Mouse (Mus musculus) stomach, embryonic 16.5 days (tissue): ENCODE measurements around the gene Ephb1. TPM values are rescaled to one million over a fixed set of nuclear protein-coding genes. Genes with fewer than 3 reads are reported as not detected.

Experiments
- ATAC-seq: fragments of 200-750 bp; cut with Nextera tagmentation; 2 replicates; pipeline ENCODE4 v1.8.0; 2017; ENCODE audit warnings: moderate number of reproducible peaks, moderate TSS enrichment; ENCODE audit not compliant: insufficient read depth, low FRiP score
- H3K27ac ChIP-seq: fragments of 300-500 bp; sonication (generic); 2 replicates; pipeline ENCODE4 v1.5.1; 2014; ENCODE audit warnings: low read length
- H3K27me3 ChIP-seq: fragments of 300-500 bp; sonication (generic); 2 replicates; pipeline ENCODE4 v1.6.1; 2014; ENCODE audit warnings: low read length, control low read depth, mixed read lengths; ENCODE audit not compliant: control insufficient read depth, insufficient read depth
- H3K36me3 ChIP-seq: fragments of 300-500 bp; sonication (generic); 2 replicates; pipeline ENCODE4 v1.6.1; 2014; ENCODE audit warnings: low read length; ENCODE audit not compliant: control insufficient read depth, insufficient read depth
- H3K4me1 ChIP-seq: fragments of 300-500 bp; sonication (generic); 2 replicates; pipeline ENCODE4 v1.6.1; 2014; ENCODE audit warnings: low read length, control low read depth, mixed read lengths; ENCODE audit not compliant: control insufficient read depth, insufficient read depth
- H3K4me2 ChIP-seq: fragments of 300-500 bp; sonication (generic); 2 replicates; pipeline ENCODE4 v1.6.1; 2014; ENCODE audit warnings: low read depth, low read length, mixed read lengths
- H3K4me3 ChIP-seq: fragments of 300-500 bp; sonication (generic); replicated peaks from 2 replicates; pipeline ENCODE4 v1.5.1; 2014; ENCODE audit warnings: mild to moderate bottlenecking, low read length
- H3K9ac ChIP-seq: fragments of 300-500 bp; sonication (generic); 2 replicates; pipeline ENCODE4 v1.6.1; 2014; ENCODE audit warnings: low read length
- H3K9me3 ChIP-seq: fragments of 300-500 bp; sonication (generic); replicated peaks from 2 replicates; pipeline ENCODE4 v1.6.1; 2016; ENCODE audit warnings: low read length, control low read depth; ENCODE audit not compliant: control insufficient read depth
- WGBS: fragments of 180-500 bp; shearing (Covaris S2); extraction: QIAGEN DNeasy Blood & Tissue Kit; methylation state at CpG from one replicate; pipeline ENCODE4 v1.1.7; 2014; 5-methylcytosine and 5-hydroxymethylcytosine counted together
- polyA plus RNA-seq: library from polyadenylated mRNA; unstranded; fragments of >200 nt; fragmentation: Nextera tagmentation; extraction: Ambion mirVana; gene quantifications from 2 replicates; pipeline ENCODE4 v1.2.1, GENCODE M21; 2015

Ephb1 gene
- 3.6 TPM in 2 replicates for polyA plus RNA-seq

- Histone ChIP-seq H3K9me3 (no peaks in the 10 kb centered on the region), H3K4me2 (peak within 1 kb of the TSS; percentile 93), H3K9ac (peak within 1 kb of the TSS; percentile 71), H3K27ac (no peak within 1 kb of the TSS), H3K4me1 (peaks cover 5% of the 10 kb centered on the region; the same call in 1 of the 2 replicates), H3K27me3 (peaks cover 63% of the 10 kb centered on the region), H3K36me3 (no peaks in the 10 kb centered on the region), H3K4me3 (peak within 1 kb of the TSS; percentile 62)
- peak; percentile 93 for ATAC-seq
- 2% methylated on average over 22 of the region's 22 CpGs for WGBS
Observed at GRCm38 (mm10) chr9:102354561-102354973, at the start of gene Ephb1. Gene Ephb1 (minus strand): TSS chr9:102354693.

DNA sequence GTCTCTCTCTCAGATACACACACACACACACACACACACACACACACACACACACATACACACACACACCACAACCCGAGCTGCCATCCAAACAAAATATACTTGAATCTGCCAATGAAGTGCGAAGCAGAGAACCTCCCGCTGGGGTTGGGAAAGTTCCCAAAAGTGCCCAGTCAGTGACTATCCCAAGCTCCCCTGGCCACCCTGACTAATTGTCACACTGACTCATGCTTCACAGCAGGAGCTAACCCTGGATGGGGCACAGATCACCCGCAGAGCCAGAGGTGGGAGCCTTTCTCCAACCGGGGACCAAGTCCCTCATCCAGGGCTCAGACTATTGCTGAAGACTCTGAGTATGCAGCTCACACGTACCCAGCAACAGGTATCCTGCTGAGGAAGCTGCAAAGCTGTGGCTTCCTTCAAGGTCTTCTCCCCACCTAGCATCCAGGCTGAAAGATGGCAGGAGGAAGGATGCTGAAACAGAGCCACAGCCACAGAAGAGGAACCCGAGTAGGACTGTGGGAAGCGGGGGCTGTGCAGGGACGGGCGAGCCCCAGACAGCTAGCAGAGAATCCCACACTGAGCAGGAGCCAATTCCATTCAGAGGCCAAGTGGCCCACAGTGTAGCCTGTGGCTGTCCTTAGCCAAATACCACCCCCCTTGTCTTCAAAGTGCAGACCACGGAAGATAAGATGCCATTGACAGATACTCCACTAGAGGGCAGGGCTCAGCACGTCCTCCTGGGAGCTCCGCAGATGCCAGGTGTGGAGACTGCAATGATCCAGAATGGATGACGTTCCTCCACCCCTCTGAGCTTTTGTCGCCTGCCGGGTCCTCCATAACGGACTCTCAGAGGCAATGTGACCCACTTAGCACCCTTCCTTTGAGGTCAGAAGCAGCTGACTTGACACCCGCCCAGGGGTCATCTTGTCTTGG lies 48.9 kb upstream of the Ephb1 start:
- peak; percentile 40; the same call in 1 of the 2 replicates for ATAC-seq
- Histone ChIP-seq H3K27ac (no peak overlapping the region), H3K4me2 (no peak overlapping the region), H3K9ac (no peak overlapping the region), H3K36me3 (no peaks in the 10 kb centered on the region), H3K4me3 (no peak overlapping the region), H3K27me3 (no peaks in the 10 kb centered on the region), H3K9me3 (no peaks in the 10 kb centered on the region), H3K4me1 (no peaks in the 10 kb centered on the region)
- WGBS = 24% methylated on average over 18 of the region's 18 CpGs

DNA sequence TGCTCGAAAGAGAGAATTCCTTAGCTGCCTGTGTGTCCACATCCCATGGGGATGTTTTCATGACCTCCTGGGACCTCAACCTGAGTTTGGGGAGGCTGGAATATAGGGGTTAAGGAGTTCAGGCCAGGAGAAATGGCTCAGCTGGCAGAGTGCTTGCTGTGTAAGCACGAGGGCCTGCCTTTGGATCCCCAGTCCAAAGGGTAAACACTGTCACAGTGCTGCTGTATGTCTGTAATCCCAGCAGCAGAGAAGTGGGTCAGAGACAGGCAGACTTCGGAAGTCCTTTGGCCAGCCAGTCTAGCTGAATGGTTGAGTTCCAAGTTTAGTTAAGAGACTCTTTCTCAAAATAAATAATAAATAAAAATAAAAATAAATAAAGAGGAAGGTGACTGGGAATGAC lies 48.2 kb upstream of the Ephb1 start:
- 31% methylated on average over 3 of the region's 3 CpGs for WGBS
- no peak for ATAC-seq
- Histone ChIP-seq H3K9ac (no peak overlapping the region), H3K27ac (no peak overlapping the region), H3K4me2 (no peak overlapping the region), H3K36me3 (no peaks in the 10 kb centered on the region), H3K4me1 (no peaks in the 10 kb centered on the region), H3K4me3 (no peak overlapping the region), H3K9me3 (no peaks in the 10 kb centered on the region), H3K27me3 (no peaks in the 10 kb centered on the region)

GRCm38 (mm10) chr9:102388266-102388665 lies 33.8 kb upstream of the Ephb1 start:
- 43% methylated on average over 8 of the region's 8 CpGs for WGBS
- Histone ChIP-seq H3K4me2 (no peak overlapping the region), H3K4me3 (no peak overlapping the region), H3K36me3 (no peaks in the 10 kb centered on the region), H3K27me3 (no peaks in the 10 kb centered on the region), H3K9ac (no peak overlapping the region), H3K4me1 (no peaks in the 10 kb centered on the region), H3K9me3 (no peaks in the 10 kb centered on the region), H3K27ac (no peak overlapping the region)
- no peak for ATAC-seq

DNA sequence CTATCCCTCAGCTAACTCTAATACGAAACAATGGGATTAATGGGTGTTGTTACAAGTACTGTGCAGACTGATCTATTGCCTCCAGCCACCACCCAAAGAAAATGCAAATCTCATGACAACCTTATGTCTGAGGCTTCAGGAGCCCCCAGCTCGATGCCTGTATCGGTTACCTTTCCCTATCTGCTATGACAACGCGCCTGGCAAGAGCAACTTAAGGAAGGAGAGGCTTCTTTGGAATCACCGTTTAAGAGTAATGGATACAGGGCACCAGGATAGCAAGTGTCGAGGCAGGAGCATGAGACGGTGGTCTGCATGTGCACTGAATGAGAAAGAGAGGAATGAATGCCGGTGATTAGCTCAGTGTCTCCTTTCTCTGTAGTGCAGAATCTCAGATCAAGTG lies 32.3 kb upstream of the Ephb1 start:
- 91% methylated on average over 9 of the region's 9 CpGs for WGBS
- Histone ChIP-seq H3K9me3 (no peaks in the 10 kb centered on the region), H3K9ac (no peak overlapping the region), H3K4me1 (no peaks in the 10 kb centered on the region), H3K4me3 (no peak overlapping the region), H3K27ac (no peak overlapping the region), H3K36me3 (no peaks in the 10 kb centered on the region), H3K4me2 (no peak overlapping the region), H3K27me3 (no peaks in the 10 kb centered on the region)
- ATAC-seq = no peak

DNA sequence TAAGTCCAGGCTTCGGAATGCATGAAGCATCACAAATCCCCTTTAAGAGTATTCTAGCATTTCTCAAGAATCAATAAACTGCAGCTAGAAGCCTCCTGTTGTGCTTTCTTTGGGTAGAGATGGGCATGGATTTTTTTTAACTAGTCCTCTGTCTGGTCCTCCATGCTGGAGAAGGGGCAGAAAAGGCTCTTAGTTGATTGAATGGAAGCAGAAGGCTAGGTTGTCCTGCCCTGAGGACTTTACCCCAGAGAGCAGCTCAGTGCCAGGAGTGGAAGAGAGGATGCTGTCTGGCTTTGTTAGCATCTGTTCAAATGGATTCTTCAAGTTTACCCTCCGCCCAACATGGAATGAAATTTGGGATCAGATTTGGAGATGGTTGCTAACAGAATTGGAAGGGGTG lies 25.7 kb upstream of the Ephb1 start:
- no peak overlapping the region for H3K4me3 ChIP-seq
- ATAC-seq = no peak
- no peak overlapping the region for H3K27ac ChIP-seq
- H3K4me1 ChIP-seq = no peaks in the 10 kb centered on the region
- no peaks in the 10 kb centered on the region for H3K27me3 ChIP-seq
- no peak overlapping the region for H3K9ac ChIP-seq
- 89% methylated on average over 2 of the region's 2 CpGs for whole genome bisulfite sequencing
- no peaks in the 10 kb centered on the region for H3K9me3 ChIP-seq
- no peaks in the 10 kb centered on the region for H3K36me3 ChIP-seq
- H3K4me2 ChIP-seq = no peak overlapping the region

DNA sequence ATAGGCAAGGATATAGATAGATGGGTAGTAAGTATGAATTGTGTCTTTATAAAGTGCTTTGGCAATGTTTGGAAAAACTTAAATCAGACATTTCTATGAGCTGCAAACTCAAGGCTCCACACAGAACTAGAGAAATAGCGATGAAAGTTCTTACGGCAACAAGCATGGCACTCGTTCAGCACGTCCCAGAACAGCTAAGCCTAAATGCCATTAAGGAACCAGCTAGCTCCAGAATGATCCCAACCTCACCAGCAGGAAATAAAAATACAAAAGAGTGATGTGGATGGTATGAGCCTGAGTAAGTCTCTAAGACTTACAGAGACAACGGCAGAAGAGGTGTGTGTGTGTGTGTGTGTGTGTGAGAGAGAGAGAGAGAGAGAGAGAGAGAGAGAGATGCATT lies 20.2 kb upstream of the Ephb1 start:
- no peaks in the 10 kb centered on the region for H3K4me1 ChIP-seq
- 82% methylated on average over 5 of the region's 5 CpGs for WGBS
- H3K4me2 ChIP-seq = no peak overlapping the region
- no peak overlapping the region for H3K27ac ChIP-seq
- H3K9me3 ChIP-seq = no peaks in the 10 kb centered on the region
- H3K36me3 ChIP-seq = no peaks in the 10 kb centered on the region
- no peak overlapping the region for H3K4me3 ChIP-seq
- H3K9ac ChIP-seq = no peak overlapping the region
- no peak for ATAC-seq
- no peaks in the 10 kb centered on the region for H3K27me3 ChIP-seq

GRCm38 (mm10) chr9:102373886-102374285 lies 19.4 kb upstream of the Ephb1 start:
- 80% methylated on average over 5 of the region's 5 CpGs for WGBS
- no peak overlapping the region for H3K27ac ChIP-seq
- no peaks in the 10 kb centered on the region for H3K36me3 ChIP-seq
- ATAC-seq = no peak
- no peaks in the 10 kb centered on the region for H3K9me3 ChIP-seq
- no peak overlapping the region for H3K9ac ChIP-seq
- no peak overlapping the region for H3K4me2 ChIP-seq
- H3K27me3 ChIP-seq = no peaks in the 10 kb centered on the region
- no peaks in the 10 kb centered on the region for H3K4me1 ChIP-seq
- H3K4me3 ChIP-seq = no peak overlapping the region

- WGBS = 83% methylated on average over 3 of the region's 3 CpGs
Observed at GRCm38 (mm10) chr9:102371936-102372335, 17.4 kb upstream of the Ephb1 start.

More at GRCm38 (mm10) chr9:102371936-102372335, 17.4 kb upstream of the Ephb1 start:
- no peaks in the 10 kb centered on the region for H3K4me1 ChIP-seq
- no peak overlapping the region for H3K27ac ChIP-seq
- no peaks in the 10 kb centered on the region for H3K27me3 ChIP-seq
- no peaks in the 10 kb centered on the region for H3K36me3 ChIP-seq
- no peak for ATAC-seq
- H3K4me2 ChIP-seq = no peak overlapping the region
- no peak overlapping the region for H3K9ac ChIP-seq
- H3K9me3 ChIP-seq = no peaks in the 10 kb centered on the region
- H3K4me3 ChIP-seq = no peak overlapping the region
